Mouse (Mus musculus) mesoderm, embryonic 11.5 days (tissue): ENCODE results near the gene Gzmg.
"Not testable (repeated sequence)": the region's sequence is repeated elsewhere in the genome, so short reads cannot be mapped to it uniquely, and the experiment has no call there.

Experiments used
- DNase-seq: peaks from one replicate; pipeline ENCODE4 v3.0.0-alpha.2; 2012; ENCODE audit warnings: low read depth, low spot score

Gzmg gene

GRCm38 (mm10) chr14:56159479-56159878 lies at the start of gene Gzmg:
Gene Gzmg (minus strand): TSS chr14:56159579.
- not testable (repeated sequence) for DNase-seq

- no peak for DNase-seq
These were observed 46.2 kb upstream of the Gzmg start for GRCm38 (mm10) chr14:56205613-56206012.

DNA sequence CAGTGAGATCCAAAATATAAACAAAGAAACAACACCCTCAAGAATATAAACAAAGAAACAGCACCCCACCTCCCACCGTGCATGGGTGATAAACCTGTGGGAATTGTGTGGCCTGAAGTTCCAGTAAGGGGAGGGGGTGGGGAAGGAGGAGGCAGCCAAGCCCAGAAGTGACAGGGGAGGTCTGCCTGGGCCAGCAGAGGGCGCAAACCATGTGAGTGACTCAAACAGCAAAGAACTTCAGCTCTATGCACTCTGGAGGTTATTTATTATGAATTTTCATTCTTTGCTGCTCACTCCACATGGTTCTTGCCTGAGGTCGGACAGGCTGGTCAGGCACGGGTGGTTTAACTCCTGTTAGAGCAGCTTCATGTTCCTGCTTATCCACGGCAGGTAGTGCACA lies 45.6 kb upstream of the Gzmg start:
- DNase-seq: peak; percentile 45

DNA sequence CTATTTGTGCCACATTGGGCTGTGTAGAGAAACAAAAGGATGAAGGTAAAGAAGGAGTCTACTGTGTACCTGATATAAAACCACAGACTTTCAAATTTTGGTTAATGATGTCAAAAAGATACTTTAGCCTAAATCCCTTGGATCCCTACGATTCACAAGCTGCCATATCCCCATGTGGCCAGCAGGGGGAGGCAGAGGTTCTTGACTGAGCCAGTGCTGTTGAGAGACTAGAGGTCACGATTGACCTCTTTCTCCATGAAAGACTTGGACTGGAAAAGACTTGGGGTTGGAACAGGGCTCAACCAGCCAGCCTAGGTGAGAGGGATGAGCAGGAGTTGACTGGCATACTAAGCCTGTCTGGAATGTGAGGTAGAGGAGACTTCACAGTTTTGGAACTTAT lies 44.6 kb upstream of the Gzmg start:
- DNase-seq: peak; percentile 62

DNA sequence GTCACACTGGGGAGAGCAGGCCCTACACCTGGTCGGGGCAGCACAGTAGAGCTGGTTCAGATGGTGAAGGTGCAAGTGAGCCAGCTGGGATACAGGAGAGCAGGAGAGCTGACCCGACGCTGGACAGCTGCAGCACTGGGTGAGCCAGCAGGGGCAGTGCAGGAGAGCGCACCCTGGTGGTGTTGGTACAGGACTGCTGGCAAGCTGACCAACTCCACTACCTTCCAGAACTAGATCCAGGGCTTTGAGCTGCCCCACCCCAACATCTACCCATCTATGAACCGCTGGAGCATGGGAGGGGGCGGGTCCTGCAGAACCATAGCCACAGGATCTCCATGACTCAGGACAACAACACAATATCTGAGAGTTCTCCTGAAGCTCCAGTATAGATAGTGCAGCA lies 27.6 kb upstream of the Gzmg start:
- no peak for DNase-seq

DNA sequence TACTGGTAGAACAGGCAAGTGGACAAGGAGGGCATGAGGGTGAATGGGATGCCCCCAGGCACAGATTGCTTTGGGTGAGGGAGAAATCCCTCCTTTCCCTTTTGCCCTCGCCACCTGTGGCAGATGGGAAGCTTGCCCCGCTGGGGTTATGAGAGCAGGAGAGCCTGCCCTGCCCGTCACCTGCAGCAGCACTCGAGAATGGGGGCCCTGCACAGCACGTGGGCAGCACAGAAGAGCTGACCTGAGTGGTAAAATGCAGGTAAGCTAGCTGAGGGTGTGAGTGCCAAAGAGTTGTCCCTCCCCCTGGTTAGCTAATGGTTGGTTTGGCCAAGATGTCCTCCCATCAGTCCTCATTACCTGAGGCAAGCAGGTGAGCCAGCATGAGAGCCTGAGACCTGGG lies 27.1 kb upstream of the Gzmg start:
- no peak for DNase-seq

GRCm38 (mm10) chr14:56177651-56178050 lies 18.3 kb upstream of the Gzmg start:
- DNase-seq: peak; percentile 52

DNA sequence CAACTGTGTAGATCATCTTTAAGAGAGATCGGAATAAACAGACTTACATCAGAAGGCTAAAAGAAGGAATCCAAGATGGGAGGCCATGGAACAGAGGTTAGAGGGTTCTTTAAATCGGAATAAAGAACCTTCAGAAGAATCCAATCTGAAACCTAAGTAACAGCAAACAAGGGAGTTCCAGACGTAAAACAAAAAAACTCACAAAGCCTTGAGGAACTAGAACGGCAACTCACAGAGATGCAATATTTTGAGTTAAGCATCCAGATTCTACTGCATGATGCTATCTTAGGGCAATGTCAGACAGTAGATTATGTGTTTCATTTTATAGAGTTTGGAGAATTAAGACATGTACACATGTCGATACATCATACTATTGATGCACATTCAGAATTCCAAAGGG lies 15.1 kb upstream of the Gzmg start, which contains the start of gene Gzmn:
Gzmn (minus strand) TSS at position 101 of the 400 bp plus-strand sequence.
- DNase-seq: no peak

DNA sequence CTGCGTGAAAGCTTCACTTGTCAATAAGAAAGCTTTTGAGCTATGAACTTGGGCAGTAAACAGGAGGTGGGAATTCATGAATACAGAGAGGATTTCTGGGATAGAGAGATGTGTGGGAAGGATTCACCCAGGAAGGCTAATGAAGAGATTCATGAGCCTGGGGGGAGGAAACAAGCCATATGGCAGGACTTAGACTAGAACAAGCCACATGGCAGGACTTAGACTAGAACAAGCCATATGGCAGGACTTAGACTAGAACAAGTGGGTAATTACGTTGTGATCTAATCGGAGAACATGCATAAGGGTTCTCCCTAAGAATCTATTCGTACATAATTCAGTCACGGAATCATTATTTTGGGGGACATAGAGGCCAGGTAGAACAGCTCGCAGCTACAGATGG lies 14.0 kb upstream of the Gzmg start:
- DNase-seq: no peak

- no peak for DNase-seq
These were observed 13.4 kb upstream of the Gzmg start for GRCm38 (mm10) chr14:56172744-56173143.

DNA sequence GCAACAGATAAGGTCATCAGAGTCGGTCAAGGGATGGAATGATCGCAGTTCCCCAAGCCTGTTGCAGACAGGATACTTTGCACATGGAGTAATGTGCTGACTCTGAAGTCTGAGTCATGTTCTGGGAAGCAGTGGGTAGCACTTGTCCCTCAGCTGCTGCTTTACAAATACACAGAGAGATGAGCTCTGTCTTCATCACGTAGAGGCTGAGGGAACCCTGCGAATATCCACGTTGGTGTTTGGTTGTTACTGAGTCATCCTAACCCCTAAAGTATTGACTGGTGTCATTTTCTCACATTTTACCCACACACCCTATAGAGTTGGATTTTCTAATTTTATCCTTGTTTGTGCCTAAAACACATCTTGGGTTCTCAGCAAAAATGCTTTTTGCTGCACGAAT lies 8.6 kb upstream of the Gzmg start:
- no peak for DNase-seq

- DNase-seq: no peak
These were observed 2.7 kb upstream of the Gzmg start for GRCm38 (mm10) chr14:56162109-56162508.

DNA sequence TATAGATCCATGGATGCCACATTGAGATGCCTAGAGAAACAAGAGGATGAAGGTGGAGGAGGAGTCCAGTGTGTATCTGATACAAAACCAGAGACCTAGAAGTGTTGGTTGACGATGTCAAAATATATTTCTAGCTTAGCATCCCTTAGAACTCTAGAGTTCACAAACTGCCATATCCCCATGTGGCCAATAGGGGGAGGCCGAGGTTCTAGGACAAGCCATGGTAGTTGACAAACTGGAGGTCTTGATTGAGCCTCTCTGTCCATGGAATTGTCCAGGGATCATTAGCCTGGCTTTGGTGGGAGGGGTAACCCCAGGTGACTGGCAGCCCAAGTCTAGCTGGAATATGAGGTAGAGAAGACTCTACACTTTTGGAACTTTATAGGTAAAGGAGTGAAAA lies 4.0 kb downstream of the Gzmg start:
- DNase-seq: no peak

- DNase-seq: not testable (repeated sequence)
These were observed 25.7 kb downstream of the Gzmg start for GRCm38 (mm10) chr14:56133675-56134074.

DNA sequence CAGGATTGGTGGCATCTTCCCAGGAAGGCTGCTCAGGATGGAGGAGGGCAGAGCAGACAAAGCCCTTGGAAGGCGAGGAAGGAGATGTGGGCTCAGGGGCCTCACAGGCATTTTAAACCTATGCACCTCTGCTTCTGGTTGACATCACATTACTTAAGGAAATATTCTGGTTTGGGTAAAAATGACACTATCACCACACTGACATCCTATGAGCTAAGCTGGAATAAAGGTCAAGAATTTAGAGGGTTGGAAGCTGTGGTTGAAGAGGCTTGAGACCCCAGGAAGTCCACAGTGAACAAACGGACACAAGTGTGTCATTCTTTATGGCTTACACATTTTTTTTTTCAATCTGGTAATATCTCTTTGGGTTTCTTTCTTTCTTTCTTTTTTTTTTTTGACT lies 26.9 kb downstream of the Gzmg start, which contains the start of gene Gzmd:
Gzmd (minus strand) TSS at position 101 of the 400 bp plus-strand sequence.
- DNase-seq: not testable (repeated sequence)

- no peak for DNase-seq
These were observed 31.0 kb downstream of the Gzmg start for GRCm38 (mm10) chr14:56128341-56128740.

GRCm38 (mm10) chr14:56123516-56123915 lies 35.9 kb downstream of the Gzmg start:
- DNase-seq: no peak

GRCm38 (mm10) chr14:56120525-56120924 lies 38.9 kb downstream of the Gzmg start, which contains the start of gene Gzme:
Gene Gzme (minus strand): TSS chr14:56120625.
- no peak for DNase-seq

- DNase-seq: not testable (repeated sequence)
These were observed 43.7 kb downstream of the Gzmg start for GRCm38 (mm10) chr14:56115531-56116310.
